Mouse (Mus musculus): ENCODE results near the gene Olfr339.

DNA sequence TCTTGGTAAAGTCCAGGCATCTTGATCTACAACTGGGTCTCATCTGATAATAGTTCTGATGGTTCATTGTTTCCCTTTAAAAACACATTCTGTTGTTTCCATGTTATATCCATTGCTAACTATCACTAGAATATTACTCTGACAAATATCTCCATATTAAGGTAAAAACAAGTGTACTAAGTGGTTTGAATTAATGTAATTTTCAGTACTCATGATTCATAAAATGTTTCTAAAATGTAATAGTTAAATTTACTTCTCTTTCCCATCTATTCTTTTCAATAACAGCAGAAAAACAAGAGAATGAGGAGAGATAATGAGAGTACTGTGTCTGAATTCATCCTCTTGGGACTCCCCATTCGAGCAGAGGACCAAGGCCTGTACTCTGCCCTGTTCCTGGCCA is 33.5 kb downstream of the Olfr339 start, which contains the start of gene Olfr340:
- TF ChIP-seq GATA1 (IDR thresholded peaks at IDR 0.05; ENCODE audit: borderline replicate concordance, low read length) = no peak
- no peak for TF ChIP-seq FLI1 (IDR thresholded peaks at IDR 0.05; ENCODE audit: low read length)
